8 mouse cellular contexts compared by ENCODE assay signal in the genomic region with DNA sequence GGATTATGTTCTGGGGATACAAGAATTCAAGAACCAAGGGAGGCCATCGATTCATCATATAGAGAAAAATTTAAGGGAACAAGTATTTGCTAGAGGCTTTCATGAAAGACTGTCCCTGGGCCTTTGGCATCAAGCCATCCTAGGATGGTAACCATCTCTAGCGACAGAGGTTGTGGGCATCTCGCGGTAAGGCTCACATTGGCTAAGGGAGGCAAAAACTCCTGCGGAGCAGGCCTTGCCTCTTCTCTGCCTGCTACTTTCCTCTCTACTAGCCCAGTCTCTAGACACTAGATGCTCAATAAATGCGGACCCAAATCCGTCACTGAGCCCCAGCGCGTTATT. TPM values are rescaled to one million over a fixed set of nuclear protein-coding genes. Genes with fewer than 3 reads are reported as not detected.
A peak's percentile ranks its signal among the peaks of the same experiment; 100 is the strongest.
DNase-seq lines count a peak whose midpoint lies in the region; ATAC-seq and TF ChIP-seq lines count a peak whose summit lies in the region.

A gene (plus strand): TSS at position 281 of the 342 bp plus-strand sequence.

- H3K9ac ChIP-seq in heart, adult 2 months (ENCODE audit: low read depth, low read length): peak within 1 kb of the TSS; percentile 73
- H3K9ac ChIP-seq in ES-Bruce4 (ENCODE audit: low read depth, poor library complexity, severe bottlenecking): peak within 1 kb of the TSS; percentile 92
- H3K9ac ChIP-seq in embryonic facial prominence, embryonic 13.5 days: peak within 1 kb of the TSS; percentile 76
- peak within 1 kb of the TSS; percentile 80 for H3K9ac ChIP-seq in hindbrain, embryonic 12.5 days
- peak within 1 kb of the TSS; percentile 48 for H3K9ac ChIP-seq in liver, embryonic 12.5 days

- WGBS in heart, adult 2 months: 12% methylated on average over 9 of the region's 9 CpGs
- 8% methylated on average over 9 of the region's 9 CpGs for WGBS in embryonic facial prominence, embryonic 13.5 days
- 9% methylated on average over 9 of the region's 9 CpGs for WGBS in hindbrain, embryonic 12.5 days
- WGBS in liver, embryonic 12.5 days (ENCODE audit: insufficient replicate concordance): 12% methylated on average over 9 of the region's 9 CpGs

- H3K36me3 ChIP-seq in heart, adult 2 months (ENCODE audit: control insufficient read depth, insufficient read depth, low read length): no peaks in the 10 kb centered on the region
- no peaks in the 10 kb centered on the region for H3K36me3 ChIP-seq in ES-Bruce4 (ENCODE audit: control insufficient read depth, insufficient read depth, low read length, poor library complexity, severe bottlenecking)
- no peaks in the 10 kb centered on the region for H3K36me3 ChIP-seq in embryonic facial prominence, embryonic 13.5 days
- no peaks in the 10 kb centered on the region for H3K36me3 ChIP-seq in hindbrain, embryonic 12.5 days
- H3K36me3 ChIP-seq in liver, embryonic 12.5 days: no peaks in the 10 kb centered on the region

- no peaks in the 10 kb centered on the region for H3K9me3 ChIP-seq in ES-Bruce4 (replicated peaks; ENCODE audit: control insufficient read depth, insufficient read depth, low read length, poor library complexity, severe bottlenecking)
- H3K9me3 ChIP-seq in embryonic facial prominence, embryonic 13.5 days: no peaks in the 10 kb centered on the region
- no peaks in the 10 kb centered on the region for H3K9me3 ChIP-seq in hindbrain, embryonic 12.5 days (replicated peaks)
- H3K9me3 ChIP-seq in liver, embryonic 12.5 days (replicated peaks): no peaks in the 10 kb centered on the region

- intact Hi-C loops in heart, adult 2 months (cut with DNase I): loop anchor here (5.0 to 10.0 kb wide), 2 partner anchors 123 to 145 kb away; no protein-coding TSS in a partner anchor

- no peak for DNase-seq in heart, adult 2 months
- no peak for DNase-seq in heart, adult 11 months
- no peak for DNase-seq in spleen, postnatal 10 days (ENCODE audit: low spot score in 2 of 2)
- no peak for DNase-seq in right cerebral cortex, adult 18-20 months

- no peak for TF ChIP-seq POLR2A in heart, adult 2 months (IDR thresholded peaks at IDR 0.05; ENCODE audit: insufficient read depth, low read depth, low read length)
- TF ChIP-seq POLR2A in ES-Bruce4 (IDR thresholded peaks at IDR 0.05; ENCODE audit: insufficient read depth, low read length): no peak

- H3K27me3 ChIP-seq in heart, adult 2 months (ENCODE audit: control insufficient read depth, insufficient read depth, low read length): no peaks in the 10 kb centered on the region
- peaks cover 12% of the 10 kb centered on the region for H3K27me3 ChIP-seq in ES-Bruce4 (ENCODE audit: control insufficient read depth, insufficient read depth, low read length, poor library complexity, severe bottlenecking)
- peaks cover 30% of the 10 kb centered on the region for H3K27me3 ChIP-seq in embryonic facial prominence, embryonic 13.5 days
- H3K27me3 ChIP-seq in hindbrain, embryonic 12.5 days: peaks cover 7% of the 10 kb centered on the region; the same call in 1 of the 2 replicates
- peaks cover 62% of the 10 kb centered on the region for H3K27me3 ChIP-seq in liver, embryonic 12.5 days (replicated peaks)

- H3K4me3 ChIP-seq in heart, adult 2 months: peak within 1 kb of the TSS; percentile 58
- peak within 1 kb of the TSS; percentile 74 for H3K4me3 ChIP-seq in ES-Bruce4 (ENCODE audit: low read depth, low read length)
- peak within 1 kb of the TSS; percentile 66 for H3K4me3 ChIP-seq in embryonic facial prominence, embryonic 13.5 days
- H3K4me3 ChIP-seq in hindbrain, embryonic 12.5 days: peak within 1 kb of the TSS; percentile 73
- H3K4me3 ChIP-seq in liver, embryonic 12.5 days: peak within 1 kb of the TSS; percentile 61

- peak within 1 kb of the TSS; percentile 88 for H3K4me2 ChIP-seq in embryonic facial prominence, embryonic 13.5 days
- peak within 1 kb of the TSS; percentile 76 for H3K4me2 ChIP-seq in hindbrain, embryonic 12.5 days (replicated peaks)
- peak within 1 kb of the TSS; percentile 92 for H3K4me2 ChIP-seq in liver, embryonic 12.5 days

- no peaks in the 10 kb centered on the region; the same call in 1 of the 2 replicates for H3K4me1 ChIP-seq in heart, adult 2 months (ENCODE audit: control insufficient read depth, insufficient read depth, low read length)
- peaks cover 1% of the 10 kb centered on the region for H3K4me1 ChIP-seq in ES-Bruce4 (ENCODE audit: control insufficient read depth, insufficient read depth, low read length)
- H3K4me1 ChIP-seq in embryonic facial prominence, embryonic 13.5 days: peaks cover 36% of the 10 kb centered on the region
- peaks cover 22% of the 10 kb centered on the region for H3K4me1 ChIP-seq in hindbrain, embryonic 12.5 days
- peaks cover 16% of the 10 kb centered on the region for H3K4me1 ChIP-seq in liver, embryonic 12.5 days

- no peak for ATAC-seq in embryonic facial prominence, embryonic 13.5 days (ENCODE audit: insufficient number of reproducible peaks, insufficient read depth, low FRiP score, low TSS enrichment, low read depth)
- no peak for ATAC-seq in hindbrain, embryonic 12.5 days (ENCODE audit: low FRiP score)
- no peak for ATAC-seq in liver, embryonic 12.5 days

- no peak for TF ChIP-seq CTCF in heart, adult 2 months (IDR thresholded peaks at IDR 0.05)
- TF ChIP-seq CTCF in ES-Bruce4 (IDR thresholded peaks at IDR 0.05; ENCODE audit: low read depth, low read length): no peak

- H3K79me2 ChIP-seq in heart, adult 2 months (replicated peaks; ENCODE audit: control insufficient read depth, insufficient read depth, low read length): no peaks in the 10 kb centered on the region

- TF ChIP-seq EP300 in heart, adult 2 months (IDR thresholded peaks at IDR 0.05; ENCODE audit: insufficient read depth, low read depth, low read length): no peak
- no peak for TF ChIP-seq EP300 in ES-Bruce4 (IDR thresholded peaks at IDR 0.05; ENCODE audit: insufficient read depth, low read depth, low read length)

- H3K27ac ChIP-seq in heart, adult 2 months: peak within 1 kb of the TSS; percentile 78
- H3K27ac ChIP-seq in ES-Bruce4 (ENCODE audit: insufficient read depth, low read length): no peak within 1 kb of the TSS
- H3K27ac ChIP-seq in embryonic facial prominence, embryonic 13.5 days: no peak within 1 kb of the TSS
- H3K27ac ChIP-seq in hindbrain, embryonic 12.5 days: peak within 1 kb of the TSS; percentile 95
- H3K27ac ChIP-seq in liver, embryonic 12.5 days: no peak within 1 kb of the TSS

RNA-seq across cellular contexts. Expression of the gene that starts here (rescaled TPM):
- 10 to 100 TPM; 22.4 to 23.7 TPM for total RNA-seq in heart, adult 2 months (2021)
- polyA plus RNA-seq in heart, adult 2 months (2012; rRNA removed): 26.7 and 28.3 TPM in 2 replicates
- polyA plus RNA-seq in ES-Bruce4 (2011; ENCODE audit: insufficient read depth, insufficient read length, low read depth, missing spikeins): 5.0 and 7.4 TPM in 2 replicates
- polyA plus RNA-seq in embryonic facial prominence, embryonic 13.5 days (2015; fragmentation: Nextera tagmentation; extraction: Ambion mirVana): 9.4 and 12.2 TPM in 2 replicates
- 91.6 and 101 TPM in 2 replicates for polyA plus RNA-seq in hindbrain, embryonic 12.5 days (2016; fragmentation: Nextera tagmentation; extraction: Ambion mirVana)
- 0.74 and 0.90 TPM in 2 replicates for polyA plus RNA-seq in liver, embryonic 12.5 days (2016; fragmentation: Nextera tagmentation; extraction: Ambion mirVana)

Comparison
In these comparisons a context has a peak if more than half of its experiments do, and no peak if none do; other contexts are left out.
1. H3K27ac ChIP-seq: peak in heart, adult 2 months (single experiment) and hindbrain, embryonic 12.5 days (single experiment); none in ES-Bruce4 (single experiment), embryonic facial prominence, embryonic 13.5 days (single experiment) and liver, embryonic 12.5 days (single experiment).
2. Peak in every context shown above with its lines, with median percentiles within 50 percentile points of each other: H3K4me3 ChIP-seq, H3K9ac ChIP-seq and H3K4me2 ChIP-seq.